Mouse (Mus musculus): ENCODE measurements at regions not wholly inside any gene's neighbourhood (a gene's known extent, or its start where the extent isn't known, plus 50 kb on each side); places are given as distances from the start of the nearest gene placed in this dataset.
"Not testable (repeated sequence)": the region's sequence is repeated elsewhere in the genome, so short reads cannot be mapped to it uniquely, and the experiment has no call there.

- no peak for DNase-seq (ENCODE audit: low spot score)
These were observed 594.0 kb downstream of the Efna5 start for GRCm38 (mm10) chr17:62287127-62287526.

GRCm38 (mm10) chr17:62286086-62287080, 594.7 kb downstream of the Efna5 start:
- no peak for DNase-seq (ENCODE audit: low spot score)

GRCm38 (mm10) chr17:62280201-62280600, 600.9 kb downstream of the Efna5 start:
- no peak for DNase-seq (ENCODE audit: low spot score)

DNA sequence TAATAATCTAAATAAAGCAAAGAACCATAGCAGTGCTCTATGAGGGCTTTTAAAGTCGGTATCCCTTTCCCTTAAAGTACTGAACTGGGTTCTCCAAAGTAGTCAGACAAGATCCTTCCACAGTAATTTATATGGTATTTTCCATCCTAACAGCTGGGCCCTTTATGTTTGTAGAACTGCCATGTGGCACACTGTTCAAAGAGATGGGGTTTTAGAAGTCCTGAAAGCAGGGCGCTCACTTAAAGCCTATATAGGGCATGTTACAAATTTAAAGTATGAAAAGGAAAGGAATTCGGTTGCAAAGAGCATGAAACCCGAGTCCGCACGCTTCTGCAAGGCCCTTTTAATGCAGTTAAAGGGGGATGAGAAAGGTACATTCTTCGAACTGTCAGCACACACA, 609.7 kb downstream of the Efna5 start:
- no peak for DNase-seq (ENCODE audit: low spot score)

DNA sequence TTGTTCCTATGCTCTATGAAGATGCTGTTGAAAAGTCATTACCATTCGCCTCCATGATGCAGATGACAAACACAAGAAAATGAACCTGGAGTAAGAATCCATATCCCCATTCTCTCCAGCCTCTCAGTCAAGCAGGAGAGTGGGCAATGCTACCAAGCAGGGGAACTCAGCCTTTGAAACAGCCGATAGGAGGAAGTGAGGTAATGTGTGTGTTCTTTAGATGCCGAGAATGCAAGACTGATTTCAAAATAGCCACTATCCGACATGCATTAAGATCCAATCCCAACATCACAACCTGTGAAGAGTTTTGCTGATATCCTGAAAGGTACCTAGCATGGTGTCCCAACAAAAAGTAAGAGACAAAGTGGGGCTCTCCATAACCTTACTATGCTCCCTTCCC, 611.8 kb downstream of the Efna5 start:
- DNase-seq (ENCODE audit: low spot score): no peak

DNA sequence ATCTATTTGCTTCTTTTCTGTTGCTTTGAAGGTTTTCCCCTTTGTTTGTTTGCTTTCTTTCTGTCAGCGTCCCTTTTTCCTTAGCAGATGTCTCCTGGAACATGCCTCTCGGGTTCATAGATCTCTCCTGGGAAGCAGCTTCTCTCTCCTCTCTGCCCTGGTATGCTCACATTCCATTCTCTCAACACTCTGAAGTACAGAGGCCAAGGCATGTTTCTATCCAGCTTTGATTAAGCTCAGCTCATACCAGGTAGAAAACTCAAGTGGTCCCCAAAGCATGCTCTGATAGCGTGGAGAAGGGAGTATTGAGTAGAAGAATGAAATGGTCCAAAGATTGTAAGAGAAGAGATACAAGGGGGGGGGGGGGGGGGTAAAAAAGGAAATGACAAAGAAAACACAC, 627.7 kb downstream of the Efna5 start:
- DNase-seq (ENCODE audit: low spot score): no peak

DNA sequence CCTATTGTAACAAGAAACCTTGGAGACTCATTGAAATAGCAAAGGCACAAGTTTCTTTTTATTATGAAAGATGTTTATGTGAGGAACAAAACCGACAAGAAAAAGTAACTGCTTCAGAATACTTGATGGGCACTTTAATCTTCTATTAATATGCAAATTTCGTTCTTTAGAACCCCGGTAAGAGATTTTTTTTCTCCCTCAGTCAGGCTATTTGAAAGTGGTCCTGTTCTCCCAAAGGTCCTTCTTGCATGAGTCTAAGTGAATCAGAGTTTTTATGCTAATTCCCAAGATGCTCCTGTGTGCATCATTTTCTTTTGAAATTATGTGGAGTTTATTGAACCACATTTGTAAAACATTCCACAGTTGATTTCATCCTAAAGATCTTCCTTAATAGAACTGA, 633.1 kb downstream of the Efna5 start:
- no peak for DNase-seq (ENCODE audit: low spot score)

- DNase-seq (ENCODE audit: low spot score): no peak
These were observed 634.5 kb downstream of the Efna5 start for GRCm38 (mm10) chr17:62246650-62247049.

DNA sequence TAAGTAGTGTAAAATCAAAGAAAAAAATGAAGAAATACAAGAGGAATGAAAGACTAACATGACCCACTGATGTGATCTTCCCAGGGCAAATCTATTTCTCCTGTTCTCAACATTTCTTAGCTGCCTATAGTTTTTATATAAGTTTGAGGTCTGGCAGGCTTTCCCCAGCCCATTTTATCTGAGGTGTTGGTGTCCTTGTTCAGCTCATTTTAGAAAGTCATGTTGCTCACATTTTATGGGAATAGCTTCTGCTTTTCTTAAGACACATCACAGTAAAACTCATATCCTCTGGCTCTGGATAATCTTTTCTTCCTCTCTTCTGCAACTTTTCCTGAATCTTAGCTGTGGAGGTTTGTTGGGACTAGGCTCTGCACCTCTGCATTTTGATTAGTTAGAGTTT, 650.2 kb downstream of the Efna5 start:
- DNase-seq (ENCODE audit: low spot score): no peak

GRCm38 (mm10) chr17:62210441-62211025, 670.6 kb downstream of the Efna5 start:
- DNase-seq (ENCODE audit: low spot score): no peak

DNA sequence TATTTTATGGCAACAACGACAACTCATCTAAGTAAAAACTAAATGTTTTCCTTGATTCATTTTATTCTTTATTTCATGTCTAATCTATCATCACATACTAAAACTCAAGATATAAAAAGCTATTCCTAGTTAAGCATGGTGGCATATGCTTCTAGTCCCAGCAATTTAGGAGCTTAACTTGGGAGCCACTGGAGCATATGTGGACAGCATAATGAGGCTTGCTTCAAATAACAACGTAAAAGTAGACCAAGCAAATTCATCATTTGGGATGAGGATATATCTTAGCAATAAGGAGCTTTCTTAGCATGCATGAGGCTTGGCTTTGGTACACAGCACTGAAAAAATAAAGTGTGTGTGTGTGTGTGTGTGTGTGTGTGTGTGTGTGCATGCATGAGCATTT, 678.5 kb downstream of the Efna5 start:
- no peak for DNase-seq (ENCODE audit: low spot score)

GRCm38 (mm10) chr17:62200491-62200890, 680.6 kb downstream of the Efna5 start:
- no peak for DNase-seq (ENCODE audit: low spot score)

DNA sequence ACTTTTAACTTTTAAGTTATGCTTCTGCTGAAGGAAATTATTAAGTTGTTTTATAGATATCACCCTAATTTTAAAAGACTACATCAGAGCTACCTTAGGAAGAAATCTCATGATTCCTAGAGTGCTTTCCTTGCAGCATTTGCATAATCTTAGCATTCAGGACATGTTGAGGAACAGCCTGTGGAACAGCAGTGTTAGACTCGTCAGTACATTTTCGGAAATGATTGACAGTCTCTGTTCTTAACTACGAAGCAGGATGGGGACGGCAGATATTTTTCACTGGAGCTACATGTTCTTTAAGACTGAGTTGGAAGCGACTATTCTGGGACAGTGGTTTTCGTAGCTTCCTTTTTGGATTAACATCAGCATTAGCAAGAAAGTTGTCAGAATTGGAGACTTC, 681.6 kb downstream of the Efna5 start:
- no peak for DNase-seq (ENCODE audit: low spot score)

DNA sequence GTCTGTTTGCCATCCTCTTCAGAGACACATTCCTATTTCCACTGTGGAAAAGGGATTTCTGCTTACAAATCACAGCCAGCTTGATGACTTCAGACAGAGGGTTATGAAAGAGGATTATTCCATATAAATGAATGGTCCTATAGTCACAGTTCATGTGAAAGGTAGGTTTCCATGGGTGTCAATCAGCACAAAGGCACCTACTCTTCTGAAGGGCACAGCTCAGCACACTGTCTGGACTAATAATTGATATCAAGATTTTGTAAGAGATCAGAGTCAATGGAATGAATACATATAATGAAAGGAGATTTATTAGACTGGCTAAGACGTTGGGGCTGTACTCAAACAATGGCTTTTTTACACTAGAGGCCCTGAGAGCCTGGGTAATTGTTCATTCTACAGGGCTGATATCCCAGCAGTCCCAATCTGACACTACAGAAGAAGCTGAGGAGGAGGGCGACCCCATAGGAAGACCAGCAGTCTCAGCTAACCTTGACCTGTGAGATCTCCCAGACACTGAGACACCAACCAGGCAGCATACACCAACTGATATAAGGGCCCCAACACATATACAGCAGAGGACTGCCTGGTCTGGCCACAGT, 702.4 kb downstream of the Efna5 start:
- DNase-seq (ENCODE audit: low spot score): no peak

- DNase-seq (ENCODE audit: low spot score): no peak
These were observed 704.8 kb downstream of the Efna5 start for GRCm38 (mm10) chr17:62176336-62176735.

DNA sequence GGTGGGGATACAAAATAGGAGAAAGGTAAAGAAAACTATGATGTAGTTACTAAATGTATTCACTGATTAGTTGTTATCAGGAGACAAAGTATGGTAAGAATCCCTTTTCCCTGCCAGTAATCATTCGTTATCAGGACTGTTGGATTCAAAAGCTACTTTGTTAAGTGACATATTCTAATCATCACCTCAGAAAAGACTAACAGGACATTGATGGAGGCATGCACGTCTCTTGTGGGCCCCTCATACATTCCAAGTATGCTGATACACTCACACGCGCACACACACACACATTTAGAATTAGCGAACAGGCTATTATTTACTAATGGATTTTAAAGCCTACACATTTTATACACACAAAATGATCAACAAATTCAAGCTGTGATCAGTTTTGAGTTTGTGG, 708.8 kb downstream of the Efna5 start:
- DNase-seq (ENCODE audit: low spot score): no peak

DNA sequence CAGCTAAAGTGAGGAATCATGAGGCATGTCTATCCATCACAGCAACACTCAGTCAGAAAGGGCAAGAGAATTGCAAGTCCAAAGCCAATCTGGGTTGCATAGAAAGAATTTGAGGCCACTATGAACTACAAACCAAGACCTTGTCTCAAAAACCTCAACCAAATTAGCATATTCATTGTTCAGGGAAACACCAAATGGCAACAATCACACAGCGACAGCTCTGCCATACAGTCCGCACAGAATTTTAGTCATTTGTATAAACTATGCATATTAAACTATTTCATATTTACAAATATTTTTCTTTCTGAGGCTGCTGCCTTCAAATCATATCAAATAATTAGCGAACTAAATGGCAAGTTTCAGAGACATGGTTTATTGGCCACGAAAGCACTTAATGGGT, 709.6 kb downstream of the Efna5 start:
- DNase-seq (ENCODE audit: low spot score): no peak

GRCm38 (mm10) chr17:62161457-62161856, 719.7 kb downstream of the Efna5 start:
- no peak for DNase-seq (ENCODE audit: low spot score)

DNA sequence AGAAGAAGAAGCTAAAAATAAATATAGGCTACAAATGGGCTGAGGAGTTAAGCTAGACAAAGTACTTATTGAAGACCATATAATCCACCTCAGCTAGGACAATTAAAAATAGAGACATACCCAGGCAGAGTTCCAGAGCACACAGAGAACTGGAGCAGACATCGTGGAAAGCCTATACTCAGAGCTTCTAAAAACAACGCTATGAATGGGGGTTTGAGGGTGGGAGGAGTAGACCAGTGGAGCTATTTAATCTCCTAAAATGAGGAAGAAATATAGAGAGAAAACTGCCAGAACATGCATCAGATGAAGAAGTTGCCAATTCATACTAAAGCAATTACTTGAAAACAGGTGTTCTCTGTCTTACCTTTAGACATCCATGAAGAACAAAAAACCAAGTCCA, 720.8 kb downstream of the Efna5 start:
- no peak for DNase-seq (ENCODE audit: low spot score)

DNA sequence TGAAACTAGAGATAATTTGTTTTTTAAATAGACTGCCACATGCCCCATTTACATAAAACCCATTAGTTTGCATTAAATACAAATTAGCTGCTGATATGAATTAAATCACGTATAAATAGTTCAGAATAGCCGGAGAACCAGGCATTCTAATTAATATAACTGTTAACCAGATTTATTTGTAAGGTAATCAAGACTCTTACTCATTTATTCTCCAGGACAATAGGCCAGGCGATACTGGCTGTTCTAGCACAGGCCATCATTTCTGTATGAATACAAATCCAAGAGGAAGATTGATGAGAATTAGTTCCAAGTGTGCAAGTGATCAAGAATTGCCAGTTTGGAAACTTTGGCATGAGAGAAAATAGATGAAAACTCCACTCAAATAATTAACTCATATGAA, 746.1 kb downstream of the Efna5 start:
- DNase-seq (ENCODE audit: low spot score): no peak

GRCm38 (mm10) chr17:62111703-62112102, 769.4 kb downstream of the Efna5 start:
- DNase-seq (ENCODE audit: low spot score): not testable (repeated sequence)

- DNase-seq (ENCODE audit: low spot score): no peak
These were observed 772.1 kb downstream of the Efna5 start for GRCm38 (mm10) chr17:62109052-62109451.

- no peak for DNase-seq (ENCODE audit: low spot score)
These were observed 797.8 kb downstream of the Efna5 start for GRCm38 (mm10) chr17:62083281-62083680.
